Mouse (Mus musculus) cerebellum, adult 2 months (tissue): ENCODE data around the gene Cilp.
A peak's percentile ranks its signal among the peaks of the same experiment; 100 is the strongest.

Experiments
- CTCF ChIP-seq: fragments of 200-500 bp; IDR thresholded peaks from 2 replicates; pipeline ENCODE4 v1.5.1; 2011; ENCODE audit warnings: low read depth, mild to moderate bottlenecking, control low read depth, low read length, moderate library complexity, borderline replicate concordance; ENCODE audit not compliant: insufficient read depth
- POLR2A ChIP-seq: fragments of 200-500 bp; IDR thresholded peaks from 2 replicates; pipeline ENCODE4 v1.6.1; 2011; ENCODE audit warnings: low read length, control low read depth, borderline replicate concordance; ENCODE audit not compliant: insufficient read depth

DNA sequence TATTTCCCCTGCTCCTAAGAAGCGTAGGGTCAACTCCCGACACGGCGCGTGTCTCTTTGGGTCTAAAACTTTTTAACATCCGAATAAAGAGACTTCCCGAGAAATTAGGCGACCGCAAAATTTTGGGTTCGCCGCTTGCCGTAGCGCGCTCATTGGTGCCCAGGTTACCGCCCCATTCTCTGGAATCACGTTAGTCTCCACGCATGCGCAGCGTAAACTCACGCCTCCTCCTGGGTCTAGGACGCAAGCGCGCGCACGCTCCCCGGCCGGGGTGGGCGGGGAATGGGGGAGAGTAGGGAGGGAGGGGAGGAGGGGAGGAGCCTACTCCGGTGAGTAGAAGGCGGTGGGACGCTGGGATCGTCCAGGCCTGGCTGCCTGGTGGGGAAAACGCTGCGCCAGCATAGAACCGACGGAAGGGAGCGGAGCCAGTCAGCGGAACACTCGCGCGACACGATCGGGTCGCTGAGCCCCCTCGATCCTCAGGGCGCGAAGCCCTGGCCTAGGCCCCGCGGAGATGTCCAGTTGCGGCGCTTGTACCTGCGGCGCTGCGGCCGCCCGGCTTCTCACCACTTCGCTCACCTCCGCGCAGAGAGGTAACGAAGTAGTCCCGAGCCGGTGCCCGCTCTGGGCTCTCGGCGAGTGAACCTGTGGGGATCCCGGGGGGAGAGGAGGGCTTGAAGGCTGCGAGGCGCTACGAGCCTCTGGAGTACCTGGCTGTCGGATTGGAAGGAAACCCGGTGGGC is 29.2 kb downstream of the Cilp start, which contains the start of gene Clpx:
- no peak for TF ChIP-seq CTCF
- peak; percentile 89 for TF ChIP-seq POLR2A
